ENCODE assay signal across 20 mouse cellular contexts in the genomic region with DNA sequence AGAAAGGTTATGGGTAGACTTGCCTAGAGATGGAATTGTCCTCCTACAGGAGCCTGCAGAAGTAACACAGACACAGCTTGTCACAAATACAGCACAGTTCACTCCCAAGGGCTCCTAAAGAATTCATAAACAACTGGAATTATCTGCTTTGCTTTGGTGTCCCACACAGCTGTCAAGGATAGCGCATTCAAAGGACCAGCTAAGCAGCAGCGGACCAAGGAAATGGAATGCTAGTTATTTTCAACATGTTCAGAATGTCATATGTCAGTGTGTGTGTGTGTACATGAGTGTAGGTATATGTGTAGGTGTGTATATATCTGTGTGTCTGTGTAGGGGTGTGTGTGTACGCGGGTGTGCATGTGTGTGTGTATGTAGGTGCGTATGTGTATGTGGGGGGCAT. TPM values are rescaled to one million over a fixed set of nuclear protein-coding genes. Genes with fewer than 3 reads are reported as not detected.
DNase-seq lines count a peak whose midpoint lies in the region; ATAC-seq and TF ChIP-seq lines count a peak whose summit lies in the region.
"Had no signal": no experiment of that assay in that cellular context is flagged by ENCODE, and none has a peak within 500 bp of the region (broad histone marks: within the 10 kb centered on the region; RNA-seq: fewer than 3 reads in every experiment).

No protein-coding gene starts in this region.

- H3K27ac ChIP-seq in embryonic facial prominence, embryonic 14.5 days (replicated peaks; ENCODE audit: low read depth, low read length), result peak overlapping the region; percentile 65
- no peak overlapping the region for H3K27ac ChIP-seq in embryonic facial prominence, embryonic 10.5 days (replicated peaks)
- peak overlapping the region; percentile 72 for H3K27ac ChIP-seq in limb, embryonic 12.5 days
- no peak overlapping the region for H3K27ac ChIP-seq in limb, embryonic 10.5 days
- peak overlapping the region; percentile 1; the same call in 1 of the 2 replicates for H3K27ac ChIP-seq in stomach, embryonic 15.5 days
- no peak overlapping the region for H3K27ac ChIP-seq in stomach, postnatal 0 days (replicated peaks)
- H3K27ac ChIP-seq in cerebellum, adult 2 months (ENCODE audit: insufficient read depth, low read length), result no peak overlapping the region
- H3K27ac ChIP-seq: forebrain, embryonic 10.5 days; hindbrain, embryonic 12.5 days; layer of hippocampus, adult 2 months; liver, embryonic 14.5 days; neural tube, embryonic 12.5 days had no signal

- no peaks in the 10 kb centered on the region for H3K4me1 ChIP-seq in embryonic facial prominence, embryonic 14.5 days (ENCODE audit: control insufficient read depth, insufficient read depth, low read length)
- no peaks in the 10 kb centered on the region for H3K4me1 ChIP-seq in embryonic facial prominence, embryonic 10.5 days
- no peaks in the 10 kb centered on the region for H3K4me1 ChIP-seq in limb, embryonic 12.5 days (replicated peaks)
- H3K4me1 ChIP-seq in limb, embryonic 10.5 days, result 0 out of 2 replicates have a peak, but pooled peaks cover 4% of the 10 kb centered on the region
- H3K4me1 ChIP-seq in stomach, embryonic 15.5 days, result 0 out of 2 replicates have a peak, but pooled peaks cover 6% of the 10 kb centered on the region
- no peaks in the 10 kb centered on the region; the same call in 1 of the 2 replicates for H3K4me1 ChIP-seq in stomach, postnatal 0 days (replicated peaks; ENCODE audit: control insufficient read depth, insufficient read depth)
- H3K4me1 ChIP-seq in cerebellum, adult 2 months (ENCODE audit: control insufficient read depth, insufficient read depth, low read length), result no peaks in the 10 kb centered on the region
- H3K4me1 ChIP-seq: forebrain, embryonic 10.5 days; hindbrain, embryonic 12.5 days; neural tube, embryonic 12.5 days had no signal

- no peak for DNase-seq in embryonic facial prominence, embryonic 14.5 days (ENCODE audit: low spot score)
- no peak for DNase-seq in embryonic facial prominence, embryonic 10.5 days (ENCODE audit: low spot score)
- DNase-seq in limb, embryonic 10.5 days (ENCODE audit: low spot score), result no peak
- no peak for DNase-seq in stomach, postnatal 0 days (ENCODE audit: low spot score)
- no peak for DNase-seq in cerebellum, adult 2 months
- no peak for DNase-seq in neural tube, embryonic 10.5 days (ENCODE audit: extremely low spot score, low spot score)
- DNase-seq: adrenal gland, postnatal 14 days; cerebellum, adult 9-10 months; kidney, adult 8-10 months; kidney, postnatal 14 days; midbrain, embryonic 14.5 days; thymus, adult 2 months had no signal

- no peaks in the 10 kb centered on the region for H3K36me3 ChIP-seq in embryonic facial prominence, embryonic 14.5 days (ENCODE audit: control insufficient read depth, insufficient read depth, low read length)
- no peaks in the 10 kb centered on the region for H3K36me3 ChIP-seq in embryonic facial prominence, embryonic 10.5 days (replicated peaks)
- H3K36me3 ChIP-seq in limb, embryonic 12.5 days, result no peaks in the 10 kb centered on the region
- H3K36me3 ChIP-seq in limb, embryonic 10.5 days, result no peaks in the 10 kb centered on the region
- H3K36me3 ChIP-seq in stomach, embryonic 15.5 days, result no peaks in the 10 kb centered on the region
- H3K36me3 ChIP-seq in stomach, postnatal 0 days (ENCODE audit: control insufficient read depth, insufficient read depth, low read length), result no peaks in the 10 kb centered on the region
- H3K36me3 ChIP-seq: forebrain, embryonic 10.5 days; hindbrain, embryonic 12.5 days; neural tube, embryonic 12.5 days had no signal

- no peak for TF ChIP-seq EP300 in stomach, postnatal 0 days (optimal IDR thresholded peaks at IDR 0.05)

- H3K27me3 ChIP-seq in embryonic facial prominence, embryonic 14.5 days (replicated peaks; ENCODE audit: control insufficient read depth, insufficient read depth, low read length), result no peaks in the 10 kb centered on the region
- no peaks in the 10 kb centered on the region for H3K27me3 ChIP-seq in embryonic facial prominence, embryonic 10.5 days (replicated peaks; ENCODE audit: low read depth, poor library complexity, severe bottlenecking)
- H3K27me3 ChIP-seq in limb, embryonic 12.5 days, result no peaks in the 10 kb centered on the region; the same call in 1 of the 2 replicates
- H3K27me3 ChIP-seq in limb, embryonic 10.5 days (ENCODE audit: low read depth, poor library complexity, severe bottlenecking), result no peaks in the 10 kb centered on the region
- H3K27me3 ChIP-seq in stomach, embryonic 15.5 days (replicated peaks), result no peaks in the 10 kb centered on the region
- H3K27me3 ChIP-seq in stomach, postnatal 0 days (ENCODE audit: control insufficient read depth, insufficient read depth, low read length), result no peaks in the 10 kb centered on the region
- no peaks in the 10 kb centered on the region for H3K27me3 ChIP-seq in cerebellum, adult 2 months (ENCODE audit: control insufficient read depth, insufficient read depth, low read length)
- H3K27me3 ChIP-seq: hindbrain, embryonic 12.5 days; neural tube, embryonic 12.5 days had no signal

- no peak for TF ChIP-seq CTCF in stomach, postnatal 0 days (IDR thresholded peaks at IDR 0.05; ENCODE audit: low read depth)
- no peak for TF ChIP-seq CTCF in cerebellum, adult 2 months (IDR thresholded peaks at IDR 0.05; ENCODE audit: borderline replicate concordance, insufficient read depth, low read depth, low read length)

- no peak overlapping the region for H3K4me2 ChIP-seq in embryonic facial prominence, embryonic 14.5 days (ENCODE audit: low read depth, low read length)
- H3K4me2 ChIP-seq in limb, embryonic 12.5 days, result no peak overlapping the region
- H3K4me2 ChIP-seq in stomach, embryonic 15.5 days, result no peak overlapping the region
- H3K4me2 ChIP-seq in stomach, postnatal 0 days (replicated peaks; ENCODE audit: low read depth), result no peak overlapping the region
- H3K4me2 ChIP-seq: hindbrain, embryonic 12.5 days; neural tube, embryonic 12.5 days had no signal

- no peak overlapping the region for H3K4me3 ChIP-seq in embryonic facial prominence, embryonic 14.5 days (ENCODE audit: low read depth, low read length)
- H3K4me3 ChIP-seq in embryonic facial prominence, embryonic 10.5 days, result no peak overlapping the region
- H3K4me3 ChIP-seq in limb, embryonic 12.5 days (replicated peaks), result no peak overlapping the region
- H3K4me3 ChIP-seq in limb, embryonic 10.5 days, result no peak overlapping the region
- no peak overlapping the region for H3K4me3 ChIP-seq in stomach, embryonic 15.5 days (replicated peaks)
- no peak overlapping the region for H3K4me3 ChIP-seq in stomach, postnatal 0 days (ENCODE audit: low read depth, low read length)
- H3K4me3 ChIP-seq in cerebellum, adult 2 months (replicated peaks; ENCODE audit: insufficient read depth, low read depth, low read length), result no peak overlapping the region
- H3K4me3 ChIP-seq: forebrain, embryonic 10.5 days; hindbrain, embryonic 12.5 days; layer of hippocampus, adult 2 months; neural tube, embryonic 12.5 days had no signal

- WGBS in embryonic facial prominence, embryonic 14.5 days, result 92% methylated on average over 5 of the region's 5 CpGs
- WGBS in embryonic facial prominence, embryonic 10.5 days, result 93% methylated on average over 5 of the region's 5 CpGs
- 90% methylated on average over 5 of the region's 5 CpGs for WGBS in limb, embryonic 12.5 days
- WGBS in limb, embryonic 10.5 days, result 96% methylated on average over 5 of the region's 5 CpGs
- 77% methylated on average over 5 of the region's 5 CpGs for WGBS in stomach, embryonic 15.5 days
- WGBS in stomach, postnatal 0 days, result 76% methylated on average over 5 of the region's 5 CpGs
- WGBS in cerebellum, adult 2 months, result 96% methylated on average over 5 of the region's 5 CpGs

- no peak for TF ChIP-seq POLR2A in cerebellum, adult 2 months (IDR thresholded peaks at IDR 0.05; ENCODE audit: borderline replicate concordance, insufficient read depth, low read length)

- no peak for ATAC-seq in embryonic facial prominence, embryonic 14.5 days (ENCODE audit: low read depth)
- no peak for ATAC-seq in limb, embryonic 12.5 days (ENCODE audit: insufficient number of reproducible peaks, insufficient read depth, low FRiP score, low TSS enrichment, low read depth)
- no peak for ATAC-seq in stomach, embryonic 15.5 days (ENCODE audit: insufficient read depth, low FRiP score, low read depth)
- no peak for ATAC-seq in stomach, postnatal 0 days (ENCODE audit: low FRiP score, low TSS enrichment)
- ATAC-seq: forebrain, embryonic 16.5 days had no signal

- no peak overlapping the region for H3K9ac ChIP-seq in embryonic facial prominence, embryonic 14.5 days (ENCODE audit: low read depth, low read length)
- H3K9ac ChIP-seq in limb, embryonic 12.5 days (replicated peaks), result no peak overlapping the region
- no peak overlapping the region for H3K9ac ChIP-seq in stomach, embryonic 15.5 days
- H3K9ac ChIP-seq in stomach, postnatal 0 days (ENCODE audit: low read length), result no peak overlapping the region
- H3K9ac ChIP-seq: hindbrain, embryonic 12.5 days; liver, embryonic 14.5 days; neural tube, embryonic 12.5 days had no signal

- no peaks in the 10 kb centered on the region for H3K9me3 ChIP-seq in embryonic facial prominence, embryonic 14.5 days (ENCODE audit: control insufficient read depth, low read length)
- no peaks in the 10 kb centered on the region for H3K9me3 ChIP-seq in embryonic facial prominence, embryonic 10.5 days
- no peaks in the 10 kb centered on the region for H3K9me3 ChIP-seq in limb, embryonic 12.5 days
- H3K9me3 ChIP-seq in limb, embryonic 10.5 days (replicated peaks), result no peaks in the 10 kb centered on the region
- H3K9me3 ChIP-seq in stomach, embryonic 15.5 days, result no peaks in the 10 kb centered on the region
- H3K9me3 ChIP-seq in stomach, postnatal 0 days (ENCODE audit: control insufficient read depth, low read length), result no peaks in the 10 kb centered on the region
- H3K9me3 ChIP-seq: forebrain, embryonic 10.5 days; hindbrain, embryonic 12.5 days; neural tube, embryonic 12.5 days had no signal

RNA-seq across cellular contexts. Expression of a gene that starts 14.1 kb away (rescaled TPM):
- 30.0 and 31.1 TPM in 2 replicates for polyA plus RNA-seq in embryonic facial prominence, embryonic 14.5 days (2014; fragmentation: Nextera tagmentation; extraction: Ambion mirVana)
- 17.8 and 18.0 TPM in 2 replicates for polyA plus RNA-seq in embryonic facial prominence, embryonic 10.5 days (2016; fragmentation: Nextera tagmentation; extraction: Ambion mirVana)
- polyA plus RNA-seq in limb, embryonic 12.5 days (2016; fragmentation: Nextera tagmentation; extraction: Ambion mirVana), result 24.3 and 25.6 TPM in 2 replicates
- polyA plus RNA-seq in limb, embryonic 10.5 days (2016; fragmentation: Nextera tagmentation; extraction: Ambion mirVana), result 18.3 and 19.9 TPM in 2 replicates
- polyA plus RNA-seq in stomach, embryonic 15.5 days (2015; fragmentation: Nextera tagmentation; extraction: Ambion mirVana), result 34.0 and 37.8 TPM in 2 replicates
- polyA plus RNA-seq in stomach, postnatal 0 days (2015; fragmentation: Nextera tagmentation; extraction: Ambion mirVana), result 24.7 and 28.0 TPM in 2 replicates
- polyA plus RNA-seq in cerebellum, adult 2 months (2012; rRNA removed), result 47.0 and 48.8 TPM in 2 replicates

RNA-seq across cellular contexts. Expression of a gene that starts 58.8 kb away (rescaled TPM):
- polyA plus RNA-seq in embryonic facial prominence, embryonic 14.5 days (2014; fragmentation: Nextera tagmentation; extraction: Ambion mirVana), result 9.5 and 10.0 TPM in 2 replicates
- 3.5 and 4.6 TPM in 2 replicates for polyA plus RNA-seq in embryonic facial prominence, embryonic 10.5 days (2016; fragmentation: Nextera tagmentation; extraction: Ambion mirVana)
- 7.9 and 8.3 TPM in 2 replicates for polyA plus RNA-seq in limb, embryonic 12.5 days (2016; fragmentation: Nextera tagmentation; extraction: Ambion mirVana)
- 5.9 and 6.9 TPM in 2 replicates for polyA plus RNA-seq in limb, embryonic 10.5 days (2016; fragmentation: Nextera tagmentation; extraction: Ambion mirVana)
- 9.9 and 14.0 TPM in 2 replicates for polyA plus RNA-seq in stomach, embryonic 15.5 days (2015; fragmentation: Nextera tagmentation; extraction: Ambion mirVana)
- 16.8 and 17.1 TPM in 2 replicates for polyA plus RNA-seq in stomach, postnatal 0 days (2015; fragmentation: Nextera tagmentation; extraction: Ambion mirVana)
- 6.1 and 6.5 TPM in 2 replicates for polyA plus RNA-seq in cerebellum, adult 2 months (2012; rRNA removed)

Comparison
In these comparisons a context has a peak if more than half of its experiments do, and no peak if none do; other contexts are left out.
1. H3K27ac ChIP-seq: peak in embryonic facial prominence, embryonic 14.5 days (single experiment), limb, embryonic 12.5 days (single experiment) and stomach, embryonic 15.5 days (single experiment); none in embryonic facial prominence, embryonic 10.5 days (single experiment), limb, embryonic 10.5 days (single experiment), stomach, postnatal 0 days (single experiment) and cerebellum, adult 2 months (single experiment).